Mouse (Mus musculus) G1E (cell line): ENCODE results near the gene Atp6v0e.

Experiments
- CTCF ChIP-seq: IDR thresholded peaks from 2 replicates; pipeline ENCODE4 v1.5.1; 2012; ENCODE audit warnings: low read depth, low read length, inconsistent platforms, mixed read lengths
- POLR2AphosphoS5 ChIP-seq: IDR thresholded peaks from 2 replicates; pipeline ENCODE4 v1.6.1; 2012; ENCODE audit warnings: low read depth, low read length, inconsistent platforms; ENCODE audit not compliant: insufficient replicate concordance
- TAL1 ChIP-seq: conservative IDR thresholded peaks from 2 replicates; pipeline ENCODE4 v1.6.1; 2012; ENCODE audit warnings: low read depth, low read length, inconsistent platforms, mixed read lengths

GRCm38 (mm10) chr17:26619577-26619976, 43.5 kb upstream of the Atp6v0e start:
- TF ChIP-seq CTCF = no peak
- TF ChIP-seq TAL1 = no peak
- no peak for TF ChIP-seq POLR2AphosphoS5
